Mouse (Mus musculus) liver, embryonic 11.5 days (tissue): Measurements from ENCODE around the gene Mef2d. TPM values are rescaled to one million over a fixed set of nuclear protein-coding genes. Genes with fewer than 3 reads are reported as not detected.

Experiments
- ATAC-seq: fragments of 200-750 bp; cut with Nextera tagmentation; replicated peaks from 2 replicates; pipeline ENCODE4 v1.8.0; 2017; ENCODE audit warnings: moderate number of reproducible peaks, mild to moderate bottlenecking, moderate TSS enrichment, moderate library complexity; ENCODE audit not compliant: low FRiP score
- DNase-seq: peaks from one replicate; pipeline ENCODE4 v3.0.0-alpha.2; 2017; ENCODE audit warnings: low spot score
- H3K27ac ChIP-seq: fragments of 300-500 bp; sonication (generic); 2 replicates; pipeline ENCODE4 v1.5.1; 2014; ENCODE audit warnings: mild to moderate bottlenecking, low read depth, low read length, control low read depth
- H3K27me3 ChIP-seq: fragments of 300-500 bp; sonication (generic); replicated peaks from 2 replicates; pipeline ENCODE4 v1.6.1; 2014; ENCODE audit warnings: low read length, mixed read lengths; ENCODE audit not compliant: control insufficient read depth, insufficient read depth
- H3K36me3 ChIP-seq: fragments of 300-500 bp; sonication (generic); 2 replicates; pipeline ENCODE4 v1.6.1; 2014; ENCODE audit warnings: mild to moderate bottlenecking, low read length, moderate library complexity, mixed read lengths; ENCODE audit not compliant: control insufficient read depth, insufficient read depth
- H3K4me1 ChIP-seq: fragments of 300-500 bp; sonication (generic); replicated peaks from 2 replicates; pipeline ENCODE4 v1.6.1; 2014; ENCODE audit warnings: low read length, mixed read lengths; ENCODE audit not compliant: control insufficient read depth, insufficient read depth
- H3K4me2 ChIP-seq: fragments of 300-500 bp; sonication (generic); 2 replicates; pipeline ENCODE4 v1.6.1; 2014; ENCODE audit warnings: mild to moderate bottlenecking, control low read depth, moderate library complexity
- H3K4me3 ChIP-seq: fragments of 300-500 bp; sonication (generic); 2 replicates; pipeline ENCODE4 v1.5.1; 2014; ENCODE audit warnings: low read depth, low read length, control low read depth
- H3K9ac ChIP-seq: fragments of 300-500 bp; sonication (generic); 2 replicates; pipeline ENCODE4 v1.6.1; 2014; ENCODE audit warnings: low read depth, low read length, control low read depth
- H3K9me3 ChIP-seq: fragments of 300-500 bp; sonication (generic); 2 replicates; pipeline ENCODE4 v1.6.1; 2016; ENCODE audit warnings: low read length, inconsistent platforms, mixed read lengths; ENCODE audit not compliant: control insufficient read depth
- WGBS: fragments of 180-500 bp; shearing (Covaris S2); extraction: QIAGEN DNeasy Blood & Tissue Kit; methylation state at CpG from one replicate; pipeline ENCODE4 v1.1.7; 2014; 5-methylcytosine and 5-hydroxymethylcytosine counted together
- polyA plus RNA-seq: library from polyadenylated mRNA; unstranded; fragments of >200 nt; fragmentation: Nextera tagmentation; extraction: Ambion mirVana; gene quantifications from 2 replicates; pipeline ENCODE4 v1.2.1, GENCODE M21; 2014

Gene Mef2d
- polyA plus RNA-seq, 1 experiment from 2014 or later: 28.0 TPM

- DNase-seq (no peak), ATAC-seq (no peak)
- peaks cover 70% of the 10 kb centered on the region for H3K36me3 ChIP-seq
These were observed 20.1 kb downstream of the Mef2d start for GRCm38 (mm10) chr3:88162259-88162658.

GRCm38 (mm10) chr3:88162811-88163210 is 20.6 kb downstream of the Mef2d start:
- Histone ChIP-seq H3K36me3 (peaks cover 73% of the 10 kb centered on the region), H3K4me3 (no peak overlapping the region), H3K27ac (no peak overlapping the region), H3K9ac (no peak overlapping the region), H3K4me1 (no peaks in the 10 kb centered on the region), H3K27me3 (no peaks in the 10 kb centered on the region), H3K4me2 (no peak overlapping the region), H3K9me3 (no peaks in the 10 kb centered on the region)
- no peak for DNase-seq
- 87% methylated on average over 4 of the region's 4 CpGs for WGBS
- ATAC-seq: no peak

More at GRCm38 (mm10) chr3:88162259-88162658, 20.1 kb downstream of the Mef2d start:
- Histone ChIP-seq H3K27ac (no peak overlapping the region), H3K4me3 (no peak overlapping the region), H3K27me3 (no peaks in the 10 kb centered on the region), H3K9ac (no peak overlapping the region), H3K4me2 (no peak overlapping the region), H3K4me1 (no peaks in the 10 kb centered on the region; the same call in 1 of the 2 replicates), H3K9me3 (no peaks in the 10 kb centered on the region)
- WGBS: 93% methylated on average over 8 of the region's 8 CpGs

- H3K4me3 ChIP-seq: no peak overlapping the region
- 86% methylated on average over 3 of the region's 3 CpGs for WGBS
- no peak overlapping the region for H3K27ac ChIP-seq
- DNase-seq (no peak), ATAC-seq (no peak)
- no peak overlapping the region for H3K4me2 ChIP-seq
- H3K27me3 ChIP-seq: no peaks in the 10 kb centered on the region
- H3K9ac ChIP-seq: no peak overlapping the region
- H3K9me3 ChIP-seq: no peaks in the 10 kb centered on the region
- no peaks in the 10 kb centered on the region for H3K4me1 ChIP-seq
- peaks cover 75% of the 10 kb centered on the region for H3K36me3 ChIP-seq
These were observed 21.7 kb downstream of the Mef2d start for GRCm38 (mm10) chr3:88163847-88164246.

- no peak for ATAC-seq
- no peak overlapping the region for H3K9ac ChIP-seq
- no peak overlapping the region for H3K4me2 ChIP-seq
- H3K9me3 ChIP-seq: no peaks in the 10 kb centered on the region
- 85% methylated on average over 3 of the region's 3 CpGs for WGBS
- peaks cover 76% of the 10 kb centered on the region for H3K36me3 ChIP-seq
- H3K4me1 ChIP-seq: no peaks in the 10 kb centered on the region
- H3K27ac ChIP-seq: no peak overlapping the region
- DNase-seq: no peak
- H3K4me3 ChIP-seq: no peak overlapping the region
- no peaks in the 10 kb centered on the region for H3K27me3 ChIP-seq
These were observed 22.1 kb downstream of the Mef2d start for GRCm38 (mm10) chr3:88164263-88164662.

GRCm38 (mm10) chr3:88166056-88166455 is 23.9 kb downstream of the Mef2d start:
- H3K36me3 ChIP-seq: peaks cover 69% of the 10 kb centered on the region

GRCm38 (mm10) chr3:88170361-88170760 is 28.2 kb downstream of the Mef2d start:
- WGBS: 90% methylated on average over 5 of the region's 5 CpGs

More at GRCm38 (mm10) chr3:88166056-88166455, 23.9 kb downstream of the Mef2d start:
- Histone ChIP-seq H3K9me3 (no peaks in the 10 kb centered on the region), H3K27me3 (no peaks in the 10 kb centered on the region), H3K4me2 (no peak overlapping the region), H3K9ac (no peak overlapping the region), H3K27ac (no peak overlapping the region), H3K4me3 (no peak overlapping the region), H3K4me1 (no peaks in the 10 kb centered on the region)
- ATAC-seq: no peak
- 89% methylated on average over 5 of the region's 5 CpGs for WGBS
- DNase-seq: no peak

GRCm38 (mm10) chr3:88172440-88172839 is 30.3 kb downstream of the Mef2d start:
- H3K4me2 ChIP-seq: no peak overlapping the region
- H3K27ac ChIP-seq: no peak overlapping the region
- H3K9ac ChIP-seq: no peak overlapping the region
- no peaks in the 10 kb centered on the region for H3K9me3 ChIP-seq
- no peak overlapping the region for H3K4me3 ChIP-seq
- peaks cover 3% of the 10 kb centered on the region for H3K4me1 ChIP-seq
- 89% methylated on average over 3 of the region's 3 CpGs for WGBS
- no peaks in the 10 kb centered on the region for H3K27me3 ChIP-seq
- no peak for DNase-seq
- peaks cover 36% of the 10 kb centered on the region for H3K36me3 ChIP-seq
- no peak for ATAC-seq

More at GRCm38 (mm10) chr3:88170361-88170760, 28.2 kb downstream of the Mef2d start:
- no peak overlapping the region for H3K27ac ChIP-seq
- H3K9me3 ChIP-seq: no peaks in the 10 kb centered on the region
- DNase-seq: no peak
- H3K4me3 ChIP-seq: no peak overlapping the region
- no peaks in the 10 kb centered on the region for H3K27me3 ChIP-seq
- H3K36me3 ChIP-seq: peaks cover 45% of the 10 kb centered on the region
- no peaks in the 10 kb centered on the region for H3K4me1 ChIP-seq
- no peak for ATAC-seq
- no peak overlapping the region for H3K9ac ChIP-seq
- no peak overlapping the region for H3K4me2 ChIP-seq

- Histone ChIP-seq H3K27me3 (no peaks in the 10 kb centered on the region), H3K9ac (no peak overlapping the region), H3K27ac (no peak overlapping the region), H3K4me2 (no peak overlapping the region), H3K9me3 (no peaks in the 10 kb centered on the region), H3K4me1 (peaks cover 3% of the 10 kb centered on the region), H3K36me3 (peaks cover 26% of the 10 kb centered on the region; the same call in 1 of the 2 replicates), H3K4me3 (no peak overlapping the region)
- WGBS: 52% methylated on average over 3 of the region's 3 CpGs
- ATAC-seq (no peak), DNase-seq (no peak)
These were observed 31.2 kb downstream of the Mef2d start for GRCm38 (mm10) chr3:88173375-88173774.

- ATAC-seq: no peak
- no peak for DNase-seq
- Histone ChIP-seq H3K4me1 (peaks cover 3% of the 10 kb centered on the region), H3K4me3 (no peak overlapping the region), H3K9me3 (no peaks in the 10 kb centered on the region), H3K9ac (no peak overlapping the region), H3K4me2 (no peak overlapping the region), H3K36me3 (peaks cover 15% of the 10 kb centered on the region; the same call in 1 of the 2 replicates), H3K27ac (no peak overlapping the region), H3K27me3 (no peaks in the 10 kb centered on the region)
- 85% methylated on average over 2 of the region's 2 CpGs for WGBS
These were observed 32.7 kb downstream of the Mef2d start for GRCm38 (mm10) chr3:88174894-88175293.
